Mouse (Mus musculus) liver, embryonic 12.5 days (tissue): ENCODE results near the gene Axin2. TPM values are rescaled to one million over a fixed set of nuclear protein-coding genes. Genes with fewer than 3 reads are reported as not detected.

ENCODE experiments used
- ATAC-seq: fragments of 200-750 bp; cut with Nextera tagmentation; 2 replicates; pipeline ENCODE4 v1.8.0; 2017; ENCODE audit warnings: moderate number of reproducible peaks, mild to moderate bottlenecking, moderate library complexity
- H3K27ac ChIP-seq: fragments of 300-500 bp; sonication (generic); 2 replicates; pipeline ENCODE4 v1.5.1; 2016; ENCODE audit warnings: mild to moderate bottlenecking
- H3K27me3 ChIP-seq: fragments of 300-500 bp; sonication (generic); replicated peaks from 2 replicates; pipeline ENCODE4 v1.6.1; 2016; ENCODE audit warnings: mild to moderate bottlenecking, moderate library complexity
- H3K36me3 ChIP-seq: fragments of 300-500 bp; sonication (generic); 2 replicates; pipeline ENCODE4 v1.6.1; 2016; ENCODE audit warnings: mild to moderate bottlenecking, moderate library complexity
- H3K4me1 ChIP-seq: fragments of 300-500 bp; sonication (generic); 2 replicates; pipeline ENCODE4 v1.6.1; 2016
- H3K4me2 ChIP-seq: fragments of 300-500 bp; sonication (generic); 2 replicates; pipeline ENCODE4 v1.6.1; 2016; ENCODE audit warnings: mild to moderate bottlenecking, moderate library complexity
- H3K4me3 ChIP-seq: fragments of 300-500 bp; sonication (generic); 2 replicates; pipeline ENCODE4 v1.5.1; 2016; ENCODE audit warnings: mild to moderate bottlenecking, moderate library complexity
- H3K9ac ChIP-seq: fragments of 300-500 bp; sonication (generic); 2 replicates; pipeline ENCODE4 v1.6.1; 2016; ENCODE audit warnings: mild to moderate bottlenecking, moderate library complexity
- H3K9me3 ChIP-seq: fragments of 300-500 bp; sonication (generic); replicated peaks from 2 replicates; pipeline ENCODE4 v1.6.1; 2016; ENCODE audit warnings: mild to moderate bottlenecking, moderate library complexity
- WGBS: fragments of 180-500 bp; shearing (Covaris S2); methylation state at CpG from one replicate; pipeline ENCODE4 v1.1.7; 2016; ENCODE audit not compliant: insufficient replicate concordance; 5-methylcytosine and 5-hydroxymethylcytosine counted together
- polyA plus RNA-seq: library from polyadenylated mRNA; unstranded; fragments of >200 nt; fragmentation: Nextera tagmentation; extraction: Ambion mirVana; gene quantifications from 2 replicates; pipeline ENCODE4 v1.2.1, GENCODE M21; 2016

Axin2 gene
- polyA plus RNA-seq, 1 experiment from 2014 or later, result 0.41 TPM

GRCm38 (mm10) chr11:108909396-108910195, 10.6 kb upstream of the Axin2 start:
- Histone ChIP-seq H3K4me3 (peak overlapping the region; percentile 9), H3K27me3 (peaks cover 41% of the 10 kb centered on the region), H3K9ac (no peak overlapping the region), H3K4me1 (peaks cover 23% of the 10 kb centered on the region), H3K9me3 (no peaks in the 10 kb centered on the region), H3K4me2 (peak overlapping the region; percentile 49), H3K36me3 (no peaks in the 10 kb centered on the region), H3K27ac (no peak overlapping the region)
- no peak for ATAC-seq
- WGBS, result 7% methylated on average over 24 of the region's 24 CpGs

- WGBS, result 1% methylated on average over 14 of the region's 14 CpGs
- Histone ChIP-seq H3K4me2 (peak overlapping the region; percentile 49), H3K27me3 (peaks cover 41% of the 10 kb centered on the region), H3K27ac (no peak overlapping the region), H3K4me1 (peaks cover 23% of the 10 kb centered on the region), H3K9me3 (no peaks in the 10 kb centered on the region), H3K4me3 (no peak overlapping the region), H3K36me3 (no peaks in the 10 kb centered on the region), H3K9ac (no peak overlapping the region)
- peak; percentile 28; the same call in 1 of the 2 replicates for ATAC-seq
These were observed 9.7 kb upstream of the Axin2 start for GRCm38 (mm10) chr11:108910328-108910886.

GRCm38 (mm10) chr11:108910903-108911302, 9.2 kb upstream of the Axin2 start:
- Histone ChIP-seq H3K27ac (no peak overlapping the region), H3K9ac (no peak overlapping the region), H3K27me3 (peaks cover 41% of the 10 kb centered on the region), H3K9me3 (no peaks in the 10 kb centered on the region), H3K4me2 (peak overlapping the region; percentile 49), H3K36me3 (no peaks in the 10 kb centered on the region), H3K4me1 (peaks cover 23% of the 10 kb centered on the region), H3K4me3 (no peak overlapping the region)
- 4% methylated on average over 7 of the region's 7 CpGs for WGBS
- peak; percentile 49 for ATAC-seq

GRCm38 (mm10) chr11:108912174-108912573, 8.0 kb upstream of the Axin2 start:
- peaks cover 23% of the 10 kb centered on the region for H3K4me1 ChIP-seq
- H3K9me3 ChIP-seq, result 0 out of 2 replicates have a peak, but pooled peaks cover 4% of the 10 kb centered on the region
- H3K36me3 ChIP-seq, result no peaks in the 10 kb centered on the region
- no peak overlapping the region for H3K4me2 ChIP-seq
- WGBS, result 82% methylated on average over 12 of the region's 12 CpGs
- ATAC-seq, result no peak
- no peak overlapping the region for H3K9ac ChIP-seq
- H3K27me3 ChIP-seq, result peaks cover 44% of the 10 kb centered on the region
- H3K4me3 ChIP-seq, result no peak overlapping the region
- H3K27ac ChIP-seq, result no peak overlapping the region

- H3K27me3 ChIP-seq, result peaks cover 58% of the 10 kb centered on the region
These were observed 2.5 kb upstream of the Axin2 start for GRCm38 (mm10) chr11:108917422-108918324.

GRCm38 (mm10) chr11:108920636-108921505, 722 bp downstream of the Axin2 start:
- H3K27me3 ChIP-seq, result peaks cover 88% of the 10 kb centered on the region

More at GRCm38 (mm10) chr11:108917422-108918324, 2.5 kb upstream of the Axin2 start:
- H3K9me3 ChIP-seq, result 0 out of 2 replicates have a peak, but pooled peaks cover 4% of the 10 kb centered on the region
- WGBS, result 28% methylated on average over 12 of the region's 12 CpGs
- H3K9ac ChIP-seq, result no peak overlapping the region
- 0 out of 2 replicates have a peak, but pooled peaks cover 10% of the 10 kb centered on the region for H3K4me1 ChIP-seq
- no peak overlapping the region for H3K4me3 ChIP-seq
- H3K4me2 ChIP-seq, result no peak overlapping the region
- no peak for ATAC-seq
- H3K27ac ChIP-seq, result no peak overlapping the region
- no peaks in the 10 kb centered on the region for H3K36me3 ChIP-seq

GRCm38 (mm10) chr11:108921506-108922455, 1.6 kb downstream of the Axin2 start:
- Histone ChIP-seq H3K4me2 (peak overlapping the region; percentile 85), H3K4me3 (peak overlapping the region; percentile 64), H3K27ac (peak overlapping the region; percentile 87), H3K27me3 (peaks cover 88% of the 10 kb centered on the region), H3K36me3 (no peaks in the 10 kb centered on the region), H3K4me1 (peaks cover 33% of the 10 kb centered on the region; the same call in 1 of the 2 replicates), H3K9ac (peak overlapping the region; percentile 68), H3K9me3 (0 out of 2 replicates have a peak, but pooled peaks cover 2% of the 10 kb centered on the region)
- WGBS, result 1% methylated on average over 57 of the region's 62 CpGs
- ATAC-seq, result no peak

More at GRCm38 (mm10) chr11:108920636-108921505, 722 bp downstream of the Axin2 start:
- peak; percentile 71 for ATAC-seq
- Histone ChIP-seq H3K27ac (peak overlapping the region; percentile 87), H3K4me2 (peak overlapping the region; percentile 85), H3K9ac (peak overlapping the region; percentile 68), H3K9me3 (0 out of 2 replicates have a peak, but pooled peaks cover 4% of the 10 kb centered on the region), H3K4me1 (peaks cover 33% of the 10 kb centered on the region; the same call in 1 of the 2 replicates), H3K36me3 (no peaks in the 10 kb centered on the region), H3K4me3 (peak overlapping the region; percentile 64)
- 1% methylated on average over 100 of the region's 104 CpGs for WGBS

GRCm38 (mm10) chr11:108922511-108923187, 2.5 kb downstream of the Axin2 start:
- H3K36me3 ChIP-seq, result no peaks in the 10 kb centered on the region
- peak overlapping the region; percentile 64 for H3K4me3 ChIP-seq
- peak overlapping the region; percentile 85 for H3K4me2 ChIP-seq
- ATAC-seq, result no peak
- no peak overlapping the region for H3K27ac ChIP-seq
- peaks cover 33% of the 10 kb centered on the region; the same call in 1 of the 2 replicates for H3K4me1 ChIP-seq
- WGBS, result 2% methylated on average over 32 of the region's 32 CpGs
- no peaks in the 10 kb centered on the region for H3K9me3 ChIP-seq
- H3K9ac ChIP-seq, result peak overlapping the region; percentile 17; the same call in 1 of the 2 replicates
- peaks cover 80% of the 10 kb centered on the region for H3K27me3 ChIP-seq

- H3K9me3 ChIP-seq, result no peaks in the 10 kb centered on the region
- 8% methylated on average over 17 of the region's 17 CpGs for WGBS
- ATAC-seq, result no peak
- H3K4me1 ChIP-seq, result peaks cover 33% of the 10 kb centered on the region; the same call in 1 of the 2 replicates
- H3K27ac ChIP-seq, result no peak overlapping the region
- no peak overlapping the region for H3K9ac ChIP-seq
- H3K4me2 ChIP-seq, result peak overlapping the region; percentile 85
- peaks cover 75% of the 10 kb centered on the region for H3K27me3 ChIP-seq
- no peaks in the 10 kb centered on the region for H3K36me3 ChIP-seq
- peak overlapping the region; percentile 64 for H3K4me3 ChIP-seq
These were observed 3.0 kb downstream of the Axin2 start for GRCm38 (mm10) chr11:108923188-108923575.
